Mouse (Mus musculus) WW6 (cell line): ENCODE measurements at regions not wholly inside any gene's neighbourhood (a gene's known extent, or its start where the extent isn't known, plus 50 kb on each side); places are given as distances from the start of the nearest gene placed in this dataset.

ENCODE experiments used
- DNase-seq: peaks from one replicate; pipeline ENCODE4 v3.0.0-alpha.2; 2013; ENCODE audit warnings: low read depth, low spot score

DNA sequence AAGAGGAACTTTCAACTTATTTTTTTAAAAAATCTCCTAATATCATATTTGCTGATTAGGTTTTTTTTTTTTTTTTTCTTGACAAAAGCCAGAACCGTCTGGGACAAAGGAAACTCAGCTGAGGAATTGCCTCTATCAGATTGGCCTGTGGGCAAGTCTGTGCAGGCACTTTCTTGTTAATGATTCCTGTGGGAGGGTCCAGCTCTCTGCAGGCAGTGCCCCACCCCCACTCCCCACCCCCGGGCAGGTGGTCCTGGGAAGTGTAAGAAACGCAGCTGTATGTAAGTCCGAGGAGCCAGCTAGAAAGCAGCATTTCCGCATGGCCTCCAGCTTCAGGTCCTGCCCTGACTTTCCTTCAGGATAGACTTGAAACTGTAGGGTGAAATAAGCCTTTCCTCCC lies 377.7 kb downstream of the Sox2 start:
- peak; percentile 9 for DNase-seq

DNA sequence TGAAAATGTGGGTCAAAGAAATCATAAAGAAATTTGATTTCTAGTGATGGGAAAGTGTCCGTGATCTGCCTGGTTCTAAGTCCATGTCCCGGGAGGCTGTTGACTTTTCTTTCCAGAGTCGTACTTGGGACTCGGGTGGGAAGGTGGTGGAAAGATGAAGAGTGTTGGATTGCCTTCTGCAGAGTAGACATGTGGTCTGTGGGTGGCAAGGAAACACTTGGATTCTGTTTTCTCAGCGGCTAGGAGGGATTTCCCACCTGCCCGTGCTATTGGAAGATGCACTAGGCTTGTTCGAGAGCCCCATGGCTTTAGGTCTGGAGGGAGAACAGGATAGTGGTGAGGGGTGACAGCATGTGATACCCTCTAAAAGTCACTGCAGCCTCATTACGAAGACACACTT lies 379.7 kb downstream of the Sox2 start:
- no peak for DNase-seq

DNA sequence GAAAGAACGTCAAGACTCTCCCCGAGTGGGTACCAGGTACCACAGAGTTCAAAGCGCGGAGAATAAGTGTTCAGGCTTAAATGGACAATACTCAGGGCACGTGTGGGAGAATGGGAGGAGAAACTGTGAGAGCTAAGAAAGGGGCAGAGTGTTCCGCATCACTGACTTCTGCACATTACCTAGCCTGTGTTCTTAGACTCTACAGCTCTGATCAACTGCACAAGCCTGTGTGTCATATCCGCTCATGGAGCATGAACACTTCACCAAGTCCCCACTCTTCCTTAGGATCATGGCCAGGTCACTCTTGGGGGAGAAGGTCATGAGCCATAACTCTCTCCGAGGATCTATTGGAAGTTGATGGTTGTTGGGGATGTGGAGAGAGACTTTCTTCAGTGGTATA lies 383.4 kb downstream of the Sox2 start:
- DNase-seq: no peak

DNA sequence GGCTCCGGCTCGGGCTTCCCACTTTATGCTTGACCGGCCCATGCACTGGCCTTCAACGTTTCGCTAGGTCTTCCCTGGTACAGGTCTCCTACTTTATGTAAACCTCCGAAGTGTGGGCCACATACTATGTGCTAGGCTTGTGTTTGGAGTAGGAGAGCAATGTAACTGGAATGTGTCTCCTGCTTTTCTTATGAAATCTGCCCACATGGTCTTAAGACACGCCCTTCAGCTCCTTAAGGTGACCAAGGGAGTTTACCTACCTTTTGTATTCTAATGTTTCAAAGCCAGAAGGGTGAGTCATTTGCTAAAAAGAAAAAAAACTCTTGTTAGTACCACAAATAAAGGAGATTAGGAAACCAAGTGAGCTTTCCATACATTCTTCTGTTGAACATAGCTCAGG lies 385.0 kb downstream of the Sox2 start:
- no peak for DNase-seq

DNA sequence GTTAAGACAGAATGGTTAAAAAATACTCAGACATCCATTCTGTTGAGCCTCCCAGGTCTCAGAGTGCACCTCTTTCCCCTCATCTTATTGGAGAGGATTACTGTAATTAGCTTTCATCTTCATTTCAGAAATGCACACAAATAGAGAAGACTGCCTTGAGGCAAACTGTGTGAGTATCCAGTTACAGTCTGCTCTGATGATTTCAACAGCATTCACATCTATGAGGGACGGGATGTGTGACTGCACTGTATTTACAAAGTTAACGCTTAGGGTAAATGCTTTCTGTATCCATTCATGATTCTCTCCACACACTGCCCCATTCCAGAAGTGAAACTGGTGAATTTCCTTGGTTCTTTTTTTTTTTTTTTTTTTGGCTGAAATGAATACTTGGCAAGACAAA lies 393.5 kb downstream of the Sox2 start:
- DNase-seq: no peak

DNA sequence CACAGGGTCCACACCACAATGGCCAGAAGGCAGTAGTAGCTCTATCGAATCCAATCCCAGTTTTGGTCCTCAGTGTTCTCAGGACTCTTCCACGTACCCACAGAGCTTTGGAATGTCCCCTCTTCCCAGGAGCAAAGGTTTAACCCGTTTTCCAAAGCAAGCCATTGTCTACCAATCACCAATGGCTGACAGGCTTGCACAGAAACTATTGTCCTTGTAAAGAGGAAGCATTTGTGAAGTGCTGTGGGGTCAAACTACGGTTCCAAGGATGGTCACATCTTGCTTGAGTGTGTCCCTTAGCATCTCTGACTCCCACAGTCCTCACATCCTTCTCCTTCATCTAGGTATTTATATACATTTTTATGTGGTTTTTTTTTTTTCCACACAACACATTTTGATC lies 409.2 kb downstream of the Sox2 start:
- DNase-seq: no peak

DNA sequence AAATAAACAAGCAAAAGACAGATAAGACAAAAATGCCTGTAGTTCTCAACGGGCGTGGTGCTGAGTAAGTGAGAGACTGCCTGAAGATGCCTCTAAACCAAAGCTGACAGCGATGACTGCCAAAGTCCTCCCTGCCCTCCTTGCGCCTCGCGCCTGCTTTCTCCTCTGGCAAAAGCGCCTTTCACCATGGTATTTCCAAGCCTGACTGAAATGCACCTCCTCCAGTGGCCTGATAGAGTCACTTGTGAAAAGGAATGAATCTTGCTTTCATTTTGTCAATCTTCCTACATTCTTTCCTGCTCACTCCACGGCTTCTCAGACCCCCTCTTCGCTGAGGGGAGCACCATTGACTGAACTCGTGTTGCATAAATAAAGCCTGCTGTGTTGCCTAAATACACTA lies 409.8 kb downstream of the Sox2 start:
- DNase-seq: no peak

DNA sequence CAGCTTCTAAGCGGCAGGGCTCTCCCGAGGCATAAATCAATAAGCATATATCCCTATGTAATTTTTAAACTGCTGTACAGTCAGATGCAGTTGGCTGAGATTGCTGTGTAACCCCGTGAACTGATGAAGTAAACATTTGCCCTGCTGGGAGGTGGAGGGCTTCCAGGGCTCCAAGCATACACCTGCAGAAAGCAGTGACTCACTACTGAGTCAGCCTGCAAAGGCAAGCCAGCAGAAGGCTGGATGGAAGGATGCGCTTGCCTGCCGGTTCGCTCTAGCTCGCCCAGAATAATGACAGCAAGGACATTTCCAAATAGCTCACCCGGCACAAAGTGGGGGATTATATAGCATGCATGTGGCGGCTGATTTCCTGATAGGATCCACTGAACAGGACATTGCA lies 416.6 kb downstream of the Sox2 start:
- DNase-seq: no peak

DNA sequence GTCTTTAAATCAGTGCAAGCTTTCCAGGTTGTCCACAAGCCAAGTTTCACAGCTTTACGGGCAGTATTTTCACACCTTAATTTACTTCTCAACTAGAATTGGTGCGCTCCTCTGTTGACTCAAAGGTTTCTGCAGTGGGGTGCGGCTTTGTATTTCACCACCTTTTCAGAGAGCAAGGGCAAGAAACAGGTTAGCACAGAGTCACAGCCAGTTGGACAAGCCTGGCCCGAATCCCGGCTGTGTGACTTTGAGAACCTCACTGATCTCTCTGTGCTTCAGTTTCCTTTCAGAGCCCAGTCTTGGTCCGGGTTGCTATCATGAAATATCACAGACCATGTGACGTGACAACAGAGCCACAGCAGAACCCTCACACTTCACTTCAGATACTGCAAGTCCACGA lies 418.4 kb downstream of the Sox2 start:
- DNase-seq: no peak

DNA sequence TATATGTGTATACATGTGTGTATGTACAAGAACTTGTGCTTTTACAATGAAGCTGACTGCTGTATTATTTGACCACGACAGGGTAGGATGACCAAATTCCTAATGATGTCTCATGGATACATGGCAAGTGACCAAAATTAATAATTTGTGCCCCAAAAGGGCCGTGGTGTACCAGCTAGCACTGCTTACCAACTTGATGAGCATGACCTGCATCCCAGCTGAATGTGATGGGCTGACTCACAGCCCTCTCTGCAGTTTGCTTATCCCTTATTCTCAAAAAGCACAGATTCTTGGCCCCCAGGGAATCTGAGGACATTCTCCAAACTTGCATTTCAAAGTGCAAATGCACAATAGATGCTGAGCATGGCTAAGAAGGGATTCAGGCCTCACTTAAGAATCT lies 420.8 kb downstream of the Sox2 start:
- DNase-seq: no peak

DNA sequence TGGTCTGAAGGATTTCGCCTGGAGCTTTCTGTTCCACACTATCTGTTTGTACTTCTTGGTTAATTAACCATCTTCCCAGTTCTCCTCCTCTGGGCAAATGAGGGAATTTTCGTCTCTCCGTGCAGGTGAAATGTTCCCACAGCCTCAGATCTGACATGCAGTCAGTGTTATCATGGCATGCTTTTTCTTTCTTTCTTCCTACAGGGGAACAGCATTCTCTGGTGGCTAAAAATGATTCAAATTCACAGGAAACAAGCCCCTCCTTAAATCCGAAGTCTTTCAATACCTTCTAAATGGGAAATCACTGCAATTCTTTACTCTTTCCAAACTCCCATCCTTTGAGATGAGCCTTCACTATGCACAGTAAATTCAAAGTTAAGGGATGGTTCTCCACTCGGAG lies 429.7 kb downstream of the Sox2 start:
- DNase-seq: no peak

DNA sequence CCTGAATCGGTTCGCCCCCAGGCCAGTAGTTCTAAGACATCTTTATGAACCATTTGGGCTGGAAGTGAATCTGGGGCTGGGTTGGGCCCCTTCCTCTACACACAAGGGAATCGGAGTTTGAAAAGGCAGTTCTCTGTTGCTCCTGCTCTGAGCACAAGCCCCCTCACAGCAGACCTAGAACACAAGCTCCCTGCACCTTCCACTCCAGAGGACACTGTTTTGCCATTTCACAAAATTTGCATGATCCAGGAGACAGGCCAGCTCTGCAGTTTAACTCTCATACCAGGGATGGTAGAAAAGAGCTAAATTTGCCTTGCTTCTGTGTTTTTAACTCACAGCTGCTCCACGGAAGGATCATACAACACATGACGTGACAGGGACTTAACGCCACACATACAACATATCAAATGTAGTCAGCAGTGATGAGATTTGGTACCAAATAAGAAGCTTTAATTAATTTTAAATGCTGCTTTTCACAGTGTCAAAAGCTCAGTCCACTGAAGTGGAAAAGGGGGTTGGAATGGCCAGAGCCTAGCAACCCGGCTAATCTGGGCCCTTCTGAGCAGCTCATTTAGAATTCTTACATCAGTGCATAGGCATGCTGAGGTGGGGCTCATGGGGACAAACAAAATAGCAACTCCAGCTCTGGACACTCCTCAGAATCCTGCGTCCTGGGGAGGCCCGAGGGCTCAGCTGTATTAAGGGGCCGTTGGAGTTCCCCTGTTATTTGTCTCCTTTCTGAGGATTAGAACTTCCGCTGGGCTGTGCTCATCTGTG lies 434.1 kb downstream of the Sox2 start:
- no peak for DNase-seq

DNA sequence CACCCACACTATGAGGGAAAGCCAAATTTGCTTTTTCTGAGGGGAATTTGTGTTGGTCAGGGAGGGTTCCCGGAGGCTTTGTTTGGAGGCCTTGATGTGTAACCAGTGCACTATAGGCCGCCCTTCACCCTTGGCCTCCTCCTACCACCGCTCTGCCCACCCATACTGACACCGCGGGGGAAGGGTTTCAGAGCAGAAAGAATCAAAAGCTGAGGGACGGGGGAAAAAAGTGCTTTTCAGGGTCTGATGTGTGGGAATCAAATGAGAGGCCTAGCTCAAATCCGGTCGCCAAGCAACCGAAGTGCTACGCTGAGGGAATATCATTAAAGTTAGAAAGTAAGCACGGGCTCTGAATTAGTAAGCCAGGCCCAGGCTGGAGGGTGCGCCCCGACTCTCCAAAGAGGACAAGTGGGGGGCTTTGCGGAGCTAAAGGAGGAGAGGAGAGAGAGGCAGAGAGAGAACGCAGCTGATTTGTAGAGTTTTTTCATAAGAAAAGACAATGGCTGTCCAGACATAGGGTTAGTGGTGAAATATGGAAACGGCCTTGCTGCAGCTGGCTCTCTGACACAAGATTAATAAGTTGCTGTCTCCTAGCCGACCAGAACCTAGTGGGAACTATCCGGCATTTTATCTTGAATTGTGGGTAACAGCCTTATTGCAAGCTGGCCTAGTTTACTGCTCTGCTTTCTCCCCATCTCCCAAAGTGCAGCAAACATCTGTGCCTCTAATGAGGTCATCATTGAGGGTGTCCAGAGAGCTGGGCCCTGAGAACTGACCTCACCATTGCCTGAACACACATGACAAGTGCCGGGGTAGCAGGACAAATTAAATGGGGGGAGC lies 438.3 kb downstream of the Sox2 start:
- no peak for DNase-seq

DNA sequence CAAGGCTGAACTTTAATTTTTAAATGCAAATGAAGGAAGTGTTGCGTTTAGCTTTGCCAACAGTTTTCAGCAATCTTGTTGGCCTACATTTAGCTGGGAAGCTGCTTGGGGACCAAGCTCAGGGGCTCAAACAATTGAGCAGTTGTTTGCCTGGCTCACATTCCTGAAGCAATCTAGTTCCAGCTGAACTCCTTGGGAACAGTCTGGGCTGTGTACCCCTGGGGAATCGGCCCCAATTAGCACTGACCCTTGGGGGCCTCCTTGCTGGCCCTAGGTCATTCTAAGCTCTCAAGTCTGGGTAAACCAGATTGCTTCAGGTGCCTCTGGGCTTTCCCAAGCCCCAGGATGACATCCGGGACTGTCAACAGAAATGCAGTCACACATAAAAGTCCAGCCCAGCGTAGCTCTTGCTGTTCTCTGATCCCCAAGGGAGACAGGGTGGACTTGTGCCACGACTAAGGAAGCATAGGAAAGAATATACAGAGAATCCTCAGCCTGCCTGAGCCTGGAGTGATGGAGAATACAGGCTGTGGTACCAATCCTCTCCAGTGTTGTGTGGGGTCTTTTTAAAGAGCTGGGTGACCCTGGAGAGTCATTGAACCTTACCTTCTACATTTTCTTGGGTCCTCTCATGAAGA lies 440.4 kb downstream of the Sox2 start:
- no peak for DNase-seq

DNA sequence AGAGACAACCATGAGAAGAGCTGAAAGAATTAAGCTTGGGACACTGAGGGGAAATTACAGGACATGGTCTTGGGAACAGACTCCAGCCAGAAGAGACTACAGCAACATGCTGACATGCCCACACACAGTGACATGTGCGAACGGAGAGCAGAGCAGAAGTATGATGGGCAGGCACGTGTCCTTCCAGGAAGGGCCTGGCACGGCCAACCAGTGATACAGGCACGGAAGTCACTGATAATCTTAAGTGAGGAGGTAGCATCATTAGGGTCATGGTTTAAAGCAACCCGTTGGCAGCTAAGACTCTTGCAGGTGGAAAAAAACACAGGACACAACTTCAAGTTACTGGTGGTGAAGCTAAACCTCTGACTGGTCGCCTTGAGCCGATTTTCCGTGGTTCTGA lies 442.8 kb downstream of the Sox2 start:
- DNase-seq: no peak

DNA sequence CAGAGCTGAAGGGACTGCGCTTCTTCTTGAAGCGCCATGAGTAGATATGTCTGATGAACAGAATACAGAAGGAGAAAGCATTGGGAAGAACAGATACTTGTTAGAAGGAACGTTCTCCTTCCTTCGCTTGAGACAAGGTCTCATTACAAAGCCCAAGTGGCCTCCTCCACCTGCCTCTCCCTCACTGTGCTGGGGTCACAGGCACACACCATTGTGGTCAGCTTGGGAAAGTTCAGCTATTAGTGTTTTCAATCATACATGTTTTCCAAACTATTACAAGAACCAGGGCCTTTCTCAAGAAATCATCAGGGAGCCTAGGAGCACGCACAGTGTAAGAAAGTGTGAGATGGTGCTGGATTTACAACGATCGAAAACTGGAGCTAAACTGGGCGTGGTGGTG lies 445.0 kb downstream of the Sox2 start:
- no peak for DNase-seq

DNA sequence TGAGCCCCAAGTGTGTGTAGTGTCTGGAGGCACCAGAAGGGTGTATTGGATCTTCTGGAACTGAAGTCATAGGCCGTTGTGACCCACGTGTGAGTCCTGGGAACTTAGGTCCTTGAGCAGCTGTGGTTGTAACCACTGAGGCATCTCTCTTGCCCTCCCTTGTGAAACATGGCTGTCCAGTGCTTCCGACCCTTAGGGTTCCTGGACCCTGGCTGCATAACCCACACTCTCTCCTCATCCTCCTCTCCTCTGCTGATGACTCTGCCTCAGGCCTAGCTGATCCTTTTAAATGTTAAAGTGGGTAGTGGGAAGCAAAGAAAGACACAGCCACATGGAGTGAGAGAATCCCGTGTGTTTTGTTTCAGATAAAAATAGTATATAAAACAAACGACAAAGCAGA lies 446.2 kb downstream of the Sox2 start:
- no peak for DNase-seq

DNA sequence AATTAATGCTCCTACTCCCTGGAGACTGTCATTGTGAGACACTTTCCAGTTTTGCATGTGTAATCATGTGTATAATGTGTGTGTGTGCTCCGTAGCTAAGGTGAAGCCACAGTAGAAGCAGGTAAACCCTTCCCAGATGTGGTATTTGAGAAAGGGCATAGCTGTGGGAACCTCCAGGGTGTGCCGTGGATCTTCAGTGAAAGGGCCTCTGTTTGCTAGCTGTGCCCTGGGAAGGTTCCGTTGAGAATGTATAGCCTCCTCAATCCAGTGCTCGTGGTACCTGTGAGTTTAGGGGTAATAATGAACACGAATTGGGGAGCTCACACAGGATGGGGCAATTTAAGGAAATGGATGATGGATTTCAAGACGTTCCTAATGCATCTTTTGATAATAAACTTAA lies 447.6 kb downstream of the Sox2 start:
- no peak for DNase-seq

DNA sequence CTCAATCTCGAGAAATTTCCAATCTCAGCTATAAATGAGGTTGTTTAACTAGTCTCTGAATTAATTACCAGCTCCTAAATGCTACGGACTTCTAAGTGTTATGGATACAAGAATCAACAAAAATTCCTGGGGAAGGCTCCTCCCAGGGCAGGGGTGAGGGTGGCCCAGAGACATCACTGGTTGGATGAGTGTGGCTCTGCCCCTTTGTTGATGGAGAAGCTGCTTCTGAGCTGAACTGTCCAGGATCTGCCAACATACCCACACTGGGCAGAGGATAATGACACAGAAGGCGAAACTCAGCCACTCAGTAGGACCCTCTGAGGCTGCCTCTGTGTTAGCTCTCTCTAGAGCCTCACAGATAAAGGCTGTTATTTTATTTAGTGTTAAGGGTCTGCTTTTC lies 449.0 kb downstream of the Sox2 start:
- no peak for DNase-seq

DNA sequence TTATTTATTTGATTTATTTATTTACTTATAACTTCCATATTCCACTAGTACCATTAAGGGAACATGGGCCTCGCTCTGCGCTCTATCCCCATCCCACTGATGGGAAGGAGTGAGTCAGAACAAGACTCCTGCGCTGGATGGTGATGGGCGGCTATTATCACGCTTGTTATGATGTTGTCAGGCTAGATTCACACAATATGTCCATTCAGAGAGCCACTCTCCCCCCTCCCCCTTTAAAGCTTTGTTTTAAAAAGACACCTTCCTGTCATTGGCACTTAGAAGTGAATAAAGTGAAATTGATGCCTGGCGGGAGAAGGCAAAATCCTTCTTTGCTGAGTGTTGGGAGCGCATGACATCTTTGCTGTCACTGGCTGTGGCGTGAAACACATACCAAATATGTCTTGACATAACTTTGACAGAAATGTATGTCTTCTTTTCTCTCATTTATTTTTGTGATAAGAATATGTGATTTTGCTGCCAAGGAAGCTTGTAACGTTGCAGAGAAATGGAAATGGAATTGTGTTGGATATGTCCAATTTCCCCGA lies 449.7 kb downstream of the Sox2 start:
- no peak for DNase-seq

DNA sequence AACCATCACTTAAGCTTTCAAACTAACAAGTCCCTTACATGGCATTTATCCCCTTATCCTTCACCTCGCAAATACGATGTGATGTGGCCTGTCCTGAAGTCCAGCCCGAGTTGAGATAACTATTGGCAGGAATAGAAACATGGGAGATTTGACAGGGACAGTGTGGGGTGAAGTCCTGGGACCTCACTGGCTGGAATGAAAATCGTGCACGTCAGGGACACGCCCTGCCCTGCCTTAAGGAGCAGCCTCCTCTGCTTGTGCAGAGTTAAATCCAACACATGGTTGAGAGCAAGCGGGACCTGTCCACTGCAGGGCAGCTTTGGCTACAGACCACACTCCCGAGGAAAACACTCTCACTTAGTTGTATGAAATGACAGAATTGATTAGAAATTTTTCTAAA lies 451.1 kb downstream of the Sox2 start:
- DNase-seq: no peak

DNA sequence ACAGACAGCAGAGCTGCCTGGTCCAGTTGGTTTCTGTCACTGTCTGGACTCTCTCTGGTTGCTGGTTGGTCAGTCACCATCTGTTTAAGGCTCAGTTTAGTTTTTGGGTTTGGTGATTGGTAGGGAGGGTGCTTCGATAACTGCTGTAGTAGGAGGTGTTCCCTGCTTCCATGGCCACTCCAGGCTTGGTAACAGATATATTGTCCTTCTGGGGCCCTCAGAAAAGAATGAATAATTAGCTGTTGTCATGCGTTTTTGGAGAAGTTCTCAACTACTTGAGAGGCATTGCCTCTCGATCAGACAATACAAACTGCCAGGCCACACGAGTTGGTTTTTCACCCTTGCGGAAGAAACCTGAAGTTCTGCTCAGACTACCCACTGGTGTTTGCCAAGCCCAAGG lies 451.7 kb downstream of the Sox2 start:
- no peak for DNase-seq
